ENCODE assay signal across 8 mouse cellular contexts in genomic region chr1:134646261-134646962, GRCm38 (mm10). TPM values are rescaled to one million over a fixed set of nuclear protein-coding genes. Genes with fewer than 3 reads are reported as not detected.
DNase-seq lines count a peak whose midpoint lies in the region; ATAC-seq lines count a peak whose summit lies in the region.

Gene Syt2, plus strand, starts transcription at chr1:134646677.

- H3K4me2 ChIP-seq in stomach, embryonic 14.5 days (replicated peaks; ENCODE audit: low read depth, low read length), result peak within 1 kb of the TSS; percentile 85

- H3K9ac ChIP-seq in stomach, embryonic 14.5 days (replicated peaks; ENCODE audit: low read depth, low read length), result peak within 1 kb of the TSS; percentile 41

- H3K4me3 ChIP-seq in embryonic facial prominence, embryonic 10.5 days, result peak within 1 kb of the TSS; percentile 61
- peak within 1 kb of the TSS; percentile 54 for H3K4me3 ChIP-seq in hindbrain, embryonic 10.5 days
- peak within 1 kb of the TSS; percentile 52 for H3K4me3 ChIP-seq in stomach, embryonic 14.5 days (ENCODE audit: low read depth, low read length)

- peak; percentile 25 to 65 for DNase-seq in adrenal gland, adult (ENCODE audit: inconsistent age in 2 of 2, low spot score in 1 of 2)
- no peak for DNase-seq in adrenal gland, postnatal 4 days (ENCODE audit: low spot score in 2 of 2)
- DNase-seq in ZHBTc4 (ENCODE audit: low read depth, low spot score), result peak; percentile 84
- peak; percentile 72 for DNase-seq in embryonic facial prominence, embryonic 10.5 days (ENCODE audit: low spot score)
- DNase-seq in hindbrain, embryonic 10.5 days (ENCODE audit: low spot score), result peak; percentile 69
- DNase-seq in left cerebral cortex, postnatal 10 days (ENCODE audit: extremely low spot score in 1 of 2, low spot score in 2 of 2), result peak in 1 of 2 experiments; percentile 62
- DNase-seq in lung, postnatal 36 days, result peak; percentile 22

- H3K27me3 ChIP-seq in embryonic facial prominence, embryonic 10.5 days (replicated peaks; ENCODE audit: low read depth, poor library complexity, severe bottlenecking), result peaks cover 97% of the 10 kb centered on the region
- peaks cover 83% of the 10 kb centered on the region for H3K27me3 ChIP-seq in hindbrain, embryonic 10.5 days (ENCODE audit: insufficient read depth, poor library complexity, severe bottlenecking)
- H3K27me3 ChIP-seq in stomach, embryonic 14.5 days (ENCODE audit: control insufficient read depth, insufficient read depth, low read length), result peaks cover 24% of the 10 kb centered on the region

- peaks cover 25% of the 10 kb centered on the region for H3K4me1 ChIP-seq in embryonic facial prominence, embryonic 10.5 days
- peaks cover 44% of the 10 kb centered on the region for H3K4me1 ChIP-seq in hindbrain, embryonic 10.5 days (replicated peaks)
- peaks cover 14% of the 10 kb centered on the region for H3K4me1 ChIP-seq in stomach, embryonic 14.5 days (ENCODE audit: control insufficient read depth, insufficient read depth, low read length)

- no peaks in the 10 kb centered on the region for H3K36me3 ChIP-seq in embryonic facial prominence, embryonic 10.5 days (replicated peaks)
- H3K36me3 ChIP-seq in hindbrain, embryonic 10.5 days, result no peaks in the 10 kb centered on the region
- no peaks in the 10 kb centered on the region for H3K36me3 ChIP-seq in stomach, embryonic 14.5 days (ENCODE audit: control insufficient read depth, insufficient read depth, low read length)

- under 1% methylated on average over 63 of the region's 63 CpGs for WGBS in embryonic facial prominence, embryonic 10.5 days
- WGBS in hindbrain, embryonic 10.5 days, result under 1% methylated on average over 63 of the region's 63 CpGs
- under 1% methylated on average over 50 of the region's 63 CpGs for WGBS in stomach, embryonic 14.5 days

- no peaks in the 10 kb centered on the region for H3K9me3 ChIP-seq in embryonic facial prominence, embryonic 10.5 days
- no peaks in the 10 kb centered on the region for H3K9me3 ChIP-seq in hindbrain, embryonic 10.5 days
- H3K9me3 ChIP-seq in stomach, embryonic 14.5 days (ENCODE audit: control insufficient read depth, low read depth, low read length), result no peaks in the 10 kb centered on the region

- no peak within 1 kb of the TSS; the same call in 1 of the 2 replicates for H3K27ac ChIP-seq in embryonic facial prominence, embryonic 10.5 days (replicated peaks)
- H3K27ac ChIP-seq in hindbrain, embryonic 10.5 days, result peak within 1 kb of the TSS; percentile 69
- no peak within 1 kb of the TSS for H3K27ac ChIP-seq in stomach, embryonic 14.5 days (ENCODE audit: low read length)

- intact Hi-C loops in left cerebral cortex, postnatal 10 days (cut with DNase I), result no loop called here

- peak; percentile 43; the same call in 1 of the 2 replicates for ATAC-seq in stomach, embryonic 14.5 days (ENCODE audit: insufficient number of reproducible peaks, insufficient read depth, low FRiP score, low read depth)

RNA-seq across cellular contexts. Expression of gene Syt2, which starts in this region (rescaled TPM):
- 1 to 10 TPM; 1.5 to 2.9 TPM for total RNA-seq in adrenal gland, postnatal 4 days (2021)
- 3.6 and 3.8 TPM in 2 replicates for polyA plus RNA-seq in embryonic facial prominence, embryonic 10.5 days (2016; fragmentation: Nextera tagmentation; extraction: Ambion mirVana)
- 4.8 and 4.9 TPM in 2 replicates for polyA plus RNA-seq in hindbrain, embryonic 10.5 days (2016; fragmentation: Nextera tagmentation; extraction: Ambion mirVana)
- 10 to 100 TPM; 17.5 to 23.2 TPM for total RNA-seq in left cerebral cortex, postnatal 10 days (2021)
- 3.4 and 3.8 TPM in 2 replicates for polyA plus RNA-seq in stomach, embryonic 14.5 days (2014; fragmentation: Nextera tagmentation; extraction: Ambion mirVana)

Comparison
In these comparisons a context has a peak if more than half of its experiments do, and no peak if none do; other contexts are left out.
1. RNA of gene Syt2 (total RNA-seq): 17.5 to 23.2 TPM in left cerebral cortex, postnatal 10 days; 1.5 to 2.9 TPM in adrenal gland, postnatal 4 days; every median in the first group is over 4 times any median in the second.
2. DNase-seq: peak in adrenal gland, adult (2 of 2), ZHBTc4 (single experiment), embryonic facial prominence, embryonic 10.5 days (single experiment), hindbrain, embryonic 10.5 days (single experiment) and lung, postnatal 36 days (single experiment); none in adrenal gland, postnatal 4 days (0 of 2).
3. Peak in every context shown above with its lines, with median percentiles within 50 percentile points of each other: H3K4me3 ChIP-seq.